9 mouse cellular contexts compared by ENCODE assay signal in genomic region chr7:99625722-99626375, GRCm38 (mm10). TPM values are rescaled to one million over a fixed set of nuclear protein-coding genes. Genes with fewer than 3 reads are reported as not detected.
DNase-seq lines count a peak whose midpoint lies in the region; ATAC-seq and TF ChIP-seq lines count a peak whose summit lies in the region.
"Had no signal": no experiment of that assay in that cellular context is flagged by ENCODE, and none has a peak within 500 bp of the region (broad histone marks: within the 10 kb centered on the region; RNA-seq: fewer than 3 reads in every experiment).

No protein-coding gene starts in this region.

- peak; percentile 91 for ATAC-seq in forebrain, embryonic 15.5 days (replicated peaks)
- ATAC-seq in liver, embryonic 14.5 days (ENCODE audit: insufficient read depth): peak; percentile 65
- peak; percentile 79 for ATAC-seq in stomach, embryonic 14.5 days (ENCODE audit: insufficient number of reproducible peaks, insufficient read depth, low FRiP score, low read depth)

- under 1% methylated on average over 77 of the region's 81 CpGs for WGBS in forebrain, embryonic 15.5 days
- under 1% methylated on average over 77 of the region's 81 CpGs for WGBS in liver, embryonic 14.5 days (ENCODE audit: insufficient replicate concordance)
- under 1% methylated on average over 76 of the region's 81 CpGs for WGBS in stomach, embryonic 14.5 days

- peak; percentile 69 to 76 for DNase-seq in CD8-positive naive resting alpha-beta T cell, adult 2 months (ENCODE audit: low read depth in 2 of 2, low spot score in 2 of 2)
- DNase-seq in cerebellum, adult 18-20 months: peak; percentile 72 to 80
- peak; percentile 96 for DNase-seq in heart, postnatal 14 days
- peak; percentile 92 to 93 for DNase-seq in kidney, postnatal 4 days
- peak; percentile 42 to 49 (median 47) for DNase-seq in liver, embryonic 14.5 days (ENCODE audit: low read depth in 3 of 3, low spot score in 3 of 3)
- DNase-seq in neural tube, embryonic 10.5 days (ENCODE audit: extremely low spot score, low spot score): peak; percentile 90

- H3K36me3 ChIP-seq in forebrain, embryonic 15.5 days: no peaks in the 10 kb centered on the region
- no peaks in the 10 kb centered on the region for H3K36me3 ChIP-seq in liver, embryonic 14.5 days (replicated peaks; ENCODE audit: control insufficient read depth, insufficient read depth, low read depth)
- no peaks in the 10 kb centered on the region for H3K36me3 ChIP-seq in stomach, embryonic 14.5 days (ENCODE audit: control insufficient read depth, insufficient read depth, low read length)

- peak overlapping the region; percentile 82 for H3K4me2 ChIP-seq in forebrain, embryonic 15.5 days (replicated peaks)
- H3K4me2 ChIP-seq in liver, embryonic 14.5 days (ENCODE audit: low read depth): peak overlapping the region; percentile 44
- H3K4me2 ChIP-seq in stomach, embryonic 14.5 days (replicated peaks; ENCODE audit: low read depth, low read length): peak overlapping the region; percentile 100

- peaks cover 51% of the 10 kb centered on the region for H3K27me3 ChIP-seq in forebrain, embryonic 15.5 days
- H3K27me3 ChIP-seq in liver, embryonic 14.5 days (ENCODE audit: control insufficient read depth, insufficient read depth, low read length): peaks cover 62% of the 10 kb centered on the region
- H3K27me3 ChIP-seq in stomach, embryonic 14.5 days (ENCODE audit: control insufficient read depth, insufficient read depth, low read length): peaks cover 37% of the 10 kb centered on the region; the same call in 1 of the 2 replicates

- H3K4me3 ChIP-seq in forebrain, embryonic 15.5 days: peak overlapping the region; percentile 49
- peak overlapping the region in 1 of 2 experiments; percentile 8; a peak in 2 of 4 replicates for H3K4me3 ChIP-seq in liver, embryonic 14.5 days (ENCODE audit: insufficient read depth in 1 of 2, low read depth in 2 of 2, low read length in 2 of 2)
- H3K4me3 ChIP-seq in stomach, embryonic 14.5 days (ENCODE audit: low read depth, low read length): peak overlapping the region; percentile 46

- H3K27ac ChIP-seq in forebrain, embryonic 15.5 days (replicated peaks): no peak overlapping the region
- H3K27ac ChIP-seq in liver, embryonic 14.5 days: no peak overlapping the region
- H3K27ac ChIP-seq in stomach, embryonic 14.5 days (ENCODE audit: low read length): no peak overlapping the region

- no peak for TF ChIP-seq EP300 in liver, embryonic 14.5 days (IDR thresholded peaks at IDR 0.05; ENCODE audit: low read depth)

- peaks cover 19% of the 10 kb centered on the region for H3K4me1 ChIP-seq in forebrain, embryonic 15.5 days
- no peaks in the 10 kb centered on the region for H3K4me1 ChIP-seq in liver, embryonic 14.5 days (replicated peaks; ENCODE audit: control insufficient read depth in 2 of 2, insufficient read depth in 2 of 2, low read length in 1 of 2)
- H3K4me1 ChIP-seq in stomach, embryonic 14.5 days (ENCODE audit: control insufficient read depth, insufficient read depth, low read length): peaks cover 11% of the 10 kb centered on the region; the same call in 1 of the 2 replicates

- H3K9ac ChIP-seq in forebrain, embryonic 15.5 days (replicated peaks): peak overlapping the region; percentile 54
- H3K9ac ChIP-seq in liver, embryonic 14.5 days (replicated peaks): no peak overlapping the region
- no peak overlapping the region for H3K9ac ChIP-seq in stomach, embryonic 14.5 days (replicated peaks; ENCODE audit: low read depth, low read length)

- H3K9me3 ChIP-seq in forebrain, embryonic 15.5 days: no peaks in the 10 kb centered on the region
- no peaks in the 10 kb centered on the region for H3K9me3 ChIP-seq in liver, embryonic 14.5 days (ENCODE audit: control insufficient read depth, low read length)
- H3K9me3 ChIP-seq in stomach, embryonic 14.5 days (ENCODE audit: control insufficient read depth, low read depth, low read length): no peaks in the 10 kb centered on the region

- intact Hi-C loops in heart, postnatal 14 days (cut with DNase I): loop anchor here (2.0 kb wide), 1 partner anchor 85 kb away; the partner anchor contains the start of gene Slco2b1

- TF ChIP-seq CTCF in liver, embryonic 14.5 days (IDR thresholded peaks at IDR 0.05; ENCODE audit: low read depth): peak; percentile 79

RNA-seq across cellular contexts. Expression of gene Tpbgl, which starts 1.1 kb away (rescaled TPM):
- 0.49 and 0.50 TPM in 2 replicates for polyA plus RNA-seq in forebrain, embryonic 15.5 days (2015; fragmentation: Nextera tagmentation; extraction: Ambion mirVana)
- 1 to 10 TPM; 2.6 to 3.3 TPM for total RNA-seq in heart, postnatal 14 days (2021)
- 0.12 and 0.13 TPM in 2 replicates for polyA plus RNA-seq in liver, embryonic 14.5 days (2012; rRNA removed)
- 0.14 and 0.24 TPM in 2 replicates for polyA plus RNA-seq in liver, embryonic 14.5 days (2014; fragmentation: Nextera tagmentation; extraction: Ambion mirVana)
- polyA plus RNA-seq in stomach, embryonic 14.5 days (2014; fragmentation: Nextera tagmentation; extraction: Ambion mirVana): 1.3 and 1.7 TPM in 2 replicates
- total RNA-seq: MEL had no signal

Comparison
In these comparisons a context has a peak if more than half of its experiments do, and no peak if none do; other contexts are left out.
1. H3K4me2 ChIP-seq: peak in every context shown above with its lines; median percentile 100 in stomach, embryonic 14.5 days; 82 in forebrain, embryonic 15.5 days; 44 in liver, embryonic 14.5 days.